Mouse (Mus musculus) small intestine, adult 2 months (tissue): ENCODE results near the gene Acot11. TPM values are rescaled to one million over a fixed set of nuclear protein-coding genes. Genes with fewer than 3 reads are reported as not detected.

Experiments used
- H3K27ac ChIP-seq: fragments of 200-500 bp; 2 replicates; pipeline ENCODE4 v1.5.1; 2012; ENCODE audit warnings: low read depth, low read length, control low read depth, inconsistent platforms; ENCODE audit not compliant: insufficient read depth
- H3K27me3 ChIP-seq: fragments of 200-500 bp; 2 replicates; pipeline ENCODE4 v1.6.1; 2012; ENCODE audit warnings: mild to moderate bottlenecking, moderate library complexity, low read length, inconsistent platforms; ENCODE audit not compliant: control insufficient read depth, insufficient read depth
- H3K36me3 ChIP-seq: fragments of 200-500 bp; 2 replicates; pipeline ENCODE4 v1.6.1; 2012; ENCODE audit warnings: mild to moderate bottlenecking, low read length, control low read depth, inconsistent platforms; ENCODE audit not compliant: control insufficient read depth, insufficient read depth
- H3K4me1 ChIP-seq: fragments of 200-500 bp; 2 replicates; pipeline ENCODE4 v1.6.1; 2012; ENCODE audit warnings: low read length, inconsistent platforms, mixed read lengths; ENCODE audit not compliant: control insufficient read depth, insufficient read depth, insufficient read length
- H3K4me3 ChIP-seq: fragments of 200-500 bp; 2 replicates; pipeline ENCODE4 v1.5.1; 2012; ENCODE audit warnings: low read depth, mild to moderate bottlenecking, control low read depth, inconsistent platforms, low read length, moderate library complexity
- CTCF ChIP-seq: fragments of 200-500 bp; IDR thresholded peaks from 2 replicates; pipeline ENCODE4 v1.5.1; 2012; ENCODE audit warnings: low read depth, mild to moderate bottlenecking, control low read depth, inconsistent platforms, low read length, moderate library complexity, mixed read lengths; ENCODE audit not compliant: insufficient replicate concordance, insufficient read length; ENCODE audit errors: extremely low read depth
- POLR2A ChIP-seq: fragments of 200-500 bp; IDR thresholded peaks from 2 replicates; pipeline ENCODE4 v1.6.1; 2012; ENCODE audit warnings: low read depth, mild to moderate bottlenecking, control low read depth, inconsistent platforms, low read length, moderate library complexity
- WGBS: fragments of 180-500 bp; shearing (Covaris S2); methylation state at CpG from one replicate; pipeline ENCODE4 v1.1.7; 2018; 5-methylcytosine and 5-hydroxymethylcytosine counted together
- polyA plus RNA-seq: library from polyadenylated mRNA; depleted of rRNA; stranded (reverse); fragments of >200 nt; gene quantifications from 2 replicates; pipeline ENCODE4 v1.2.3, GENCODE M21; 2012

Acot11 gene
- polyA plus RNA-seq, 1 experiment, result 24.9 TPM

- H3K27ac ChIP-seq, result no peak overlapping the region
- no peak overlapping the region for H3K4me3 ChIP-seq
- TF ChIP-seq CTCF, result no peak
- no peak for TF ChIP-seq POLR2A
- no peaks in the 10 kb centered on the region for H3K36me3 ChIP-seq
- peaks cover 11% of the 10 kb centered on the region; the same call in 1 of the 2 replicates for H3K4me1 ChIP-seq
- WGBS, result 86% methylated on average over 5 of the region's 5 CpGs
- no peaks in the 10 kb centered on the region for H3K27me3 ChIP-seq
These were observed 20.4 kb upstream of the Acot11 start for GRCm38 (mm10) chr4:106825229-106825628.

GRCm38 (mm10) chr4:106819404-106819803, 14.6 kb upstream of the Acot11 start:
- no peaks in the 10 kb centered on the region for H3K4me1 ChIP-seq
- no peaks in the 10 kb centered on the region for H3K27me3 ChIP-seq
- TF ChIP-seq POLR2A, result no peak
- TF ChIP-seq CTCF, result no peak
- H3K27ac ChIP-seq, result no peak overlapping the region
- H3K36me3 ChIP-seq, result no peaks in the 10 kb centered on the region
- H3K4me3 ChIP-seq, result no peak overlapping the region

GRCm38 (mm10) chr4:106818332-106818731, 13.5 kb upstream of the Acot11 start:
- no peaks in the 10 kb centered on the region for H3K27me3 ChIP-seq
- 80% methylated on average over 6 of the region's 6 CpGs for WGBS
- TF ChIP-seq POLR2A (no peak), CTCF (no peak)
- no peaks in the 10 kb centered on the region for H3K4me1 ChIP-seq
- no peaks in the 10 kb centered on the region for H3K36me3 ChIP-seq
- H3K4me3 ChIP-seq, result no peak overlapping the region
- H3K27ac ChIP-seq, result no peak overlapping the region

GRCm38 (mm10) chr4:106817017-106817416, 12.2 kb upstream of the Acot11 start:
- Histone ChIP-seq H3K36me3 (no peaks in the 10 kb centered on the region), H3K4me3 (no peak overlapping the region), H3K27me3 (no peaks in the 10 kb centered on the region), H3K27ac (no peak overlapping the region), H3K4me1 (no peaks in the 10 kb centered on the region)
- TF ChIP-seq CTCF (no peak), POLR2A (no peak)
- WGBS, result 84% methylated on average over 4 of the region's 4 CpGs

GRCm38 (mm10) chr4:106815396-106816324, 10.9 kb upstream of the Acot11 start:
- no peak overlapping the region for H3K27ac ChIP-seq
- WGBS, result 71% methylated on average over 25 of the region's 25 CpGs
- no peaks in the 10 kb centered on the region for H3K36me3 ChIP-seq
- H3K4me1 ChIP-seq, result no peaks in the 10 kb centered on the region
- H3K4me3 ChIP-seq, result no peak overlapping the region
- TF ChIP-seq CTCF, result no peak
- no peak for TF ChIP-seq POLR2A
- H3K27me3 ChIP-seq, result no peaks in the 10 kb centered on the region

GRCm38 (mm10) chr4:106811162-106811561, 6.4 kb upstream of the Acot11 start:
- Histone ChIP-seq H3K36me3 (no peaks in the 10 kb centered on the region), H3K4me1 (no peaks in the 10 kb centered on the region), H3K27me3 (no peaks in the 10 kb centered on the region), H3K4me3 (no peak overlapping the region), H3K27ac (no peak overlapping the region)
- no peak for TF ChIP-seq CTCF
- TF ChIP-seq POLR2A, result no peak
- WGBS, result 93% methylated on average over 8 of the region's 8 CpGs

GRCm38 (mm10) chr4:106810039-106810438, 5.2 kb upstream of the Acot11 start:
- WGBS, result 90% methylated on average over 6 of the region's 6 CpGs
- H3K27ac ChIP-seq, result no peak overlapping the region
- peaks cover 7% of the 10 kb centered on the region for H3K4me1 ChIP-seq
- H3K27me3 ChIP-seq, result no peaks in the 10 kb centered on the region
- TF ChIP-seq POLR2A (no peak), CTCF (peak; percentile 42; the same call in 1 of the 2 replicates)
- no peaks in the 10 kb centered on the region for H3K36me3 ChIP-seq
- H3K4me3 ChIP-seq, result no peak overlapping the region
